10 mouse cellular contexts compared by ENCODE assay signal in the genomic region with DNA sequence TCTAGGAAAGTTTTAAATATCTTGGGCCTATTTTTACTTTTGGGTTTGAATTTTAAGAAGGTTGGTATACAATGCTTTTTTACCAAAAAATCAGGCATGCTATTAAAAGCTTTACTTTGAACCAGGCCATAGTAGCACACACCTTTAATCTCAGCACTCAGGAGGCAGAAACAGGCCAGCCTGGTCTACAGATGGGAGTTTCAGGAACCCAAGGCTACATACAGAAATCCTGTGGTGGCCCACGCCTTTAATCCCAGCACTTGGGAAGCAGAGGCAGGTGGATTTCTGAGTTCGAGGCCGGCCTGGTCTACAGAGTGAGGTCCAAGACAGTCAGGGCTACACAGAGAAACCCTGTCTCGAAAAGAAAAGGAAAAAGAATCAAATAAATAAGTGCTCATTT. TPM values are rescaled to one million over a fixed set of nuclear protein-coding genes. Genes with fewer than 3 reads are reported as not detected.
A peak's percentile ranks its signal among the peaks of the same experiment; 100 is the strongest.
DNase-seq lines count a peak whose midpoint lies in the region; ATAC-seq and TF ChIP-seq lines count a peak whose summit lies in the region.
"Had no signal": no experiment of that assay in that cellular context is flagged by ENCODE, and none has a peak within 500 bp of the region (broad histone marks: within the 10 kb centered on the region; RNA-seq: fewer than 3 reads in every experiment).

No protein-coding gene starts in this region.

- no peaks in the 10 kb centered on the region for H3K27me3 ChIP-seq in heart, embryonic 13.5 days (replicated peaks)
- H3K27me3 ChIP-seq in E14TG2a.4 (ENCODE audit: insufficient read depth, low read length) = no peaks in the 10 kb centered on the region
- H3K27me3 ChIP-seq in forebrain, embryonic 15.5 days = no peaks in the 10 kb centered on the region
- no peaks in the 10 kb centered on the region for H3K27me3 ChIP-seq in liver, embryonic 13.5 days

- H3K9me3 ChIP-seq in heart, embryonic 13.5 days = no peaks in the 10 kb centered on the region
- no peaks in the 10 kb centered on the region for H3K9me3 ChIP-seq in E14TG2a.4 (ENCODE audit: low read length)
- no peaks in the 10 kb centered on the region for H3K9me3 ChIP-seq in forebrain, embryonic 15.5 days
- no peaks in the 10 kb centered on the region for H3K9me3 ChIP-seq in liver, embryonic 13.5 days (replicated peaks)

- no peak for TF ChIP-seq CTCF in E14TG2a.4 (conservative IDR thresholded peaks at IDR 0.05; ENCODE audit: low read length)

- H3K4me3 ChIP-seq in heart, embryonic 13.5 days = no peak overlapping the region
- H3K4me3 ChIP-seq in E14TG2a.4 (replicated peaks; ENCODE audit: low read length) = peak overlapping the region; percentile 79
- no peak overlapping the region for H3K4me3 ChIP-seq in forebrain, embryonic 15.5 days
- H3K4me3 ChIP-seq in liver, embryonic 13.5 days (replicated peaks) = no peak overlapping the region; the same call in 1 of the 2 replicates

- no peak for ATAC-seq in heart, embryonic 13.5 days (ENCODE audit: extremely low read depth, insufficient number of reproducible peaks, low FRiP score, low TSS enrichment)
- ATAC-seq in forebrain, embryonic 15.5 days (replicated peaks) = no peak
- ATAC-seq in liver, embryonic 13.5 days (ENCODE audit: low read depth) = no peak

- H3K4me1 ChIP-seq in heart, embryonic 13.5 days = peaks cover 30% of the 10 kb centered on the region
- peaks cover 33% of the 10 kb centered on the region for H3K4me1 ChIP-seq in E14TG2a.4 (replicated peaks; ENCODE audit: low read depth, low read length)
- H3K4me1 ChIP-seq in forebrain, embryonic 15.5 days = peaks cover 29% of the 10 kb centered on the region
- H3K4me1 ChIP-seq in liver, embryonic 13.5 days (replicated peaks) = peaks cover 51% of the 10 kb centered on the region

- H3K4me2 ChIP-seq in heart, embryonic 13.5 days = peak overlapping the region; percentile 86
- H3K4me2 ChIP-seq in forebrain, embryonic 15.5 days (replicated peaks) = peak overlapping the region; percentile 61; the same call in 1 of the 2 replicates
- peak overlapping the region; percentile 64 for H3K4me2 ChIP-seq in liver, embryonic 13.5 days

- H3K9ac ChIP-seq in heart, embryonic 13.5 days = no peak overlapping the region
- H3K9ac ChIP-seq in forebrain, embryonic 15.5 days (replicated peaks) = no peak overlapping the region
- H3K9ac ChIP-seq in liver, embryonic 13.5 days = peak overlapping the region; percentile 66

- H3K36me3 ChIP-seq in heart, embryonic 13.5 days = no peaks in the 10 kb centered on the region
- no peaks in the 10 kb centered on the region for H3K36me3 ChIP-seq in E14TG2a.4 (ENCODE audit: insufficient read depth, low read length)
- H3K36me3 ChIP-seq in forebrain, embryonic 15.5 days = no peaks in the 10 kb centered on the region
- no peaks in the 10 kb centered on the region for H3K36me3 ChIP-seq in liver, embryonic 13.5 days

- no peak for DNase-seq in heart, adult 8-10 months (ENCODE audit: low spot score)
- no peak for DNase-seq in liver, embryonic 13.5 days
- no peak for DNase-seq in adrenal gland, postnatal 14 days
- DNase-seq in embryo, embryonic 11 days = no peak
- DNase-seq in layer of hippocampus, postnatal 36 days = no peak

- peak overlapping the region; percentile 81 for H3K27ac ChIP-seq in heart, embryonic 13.5 days (replicated peaks)
- H3K27ac ChIP-seq in forebrain, embryonic 15.5 days (replicated peaks) = peak overlapping the region; percentile 87
- H3K27ac ChIP-seq in liver, embryonic 13.5 days = peak overlapping the region; percentile 92

- 84% methylated on average over 4 of the region's 4 CpGs for WGBS in heart, embryonic 13.5 days
- 73% methylated on average over 4 of the region's 4 CpGs for WGBS in forebrain, embryonic 15.5 days
- 72% methylated on average over 4 of the region's 4 CpGs for WGBS in liver, embryonic 13.5 days (ENCODE audit: insufficient replicate concordance)

RNA-seq across cellular contexts. Expression of gene Hist2h3b, which starts 0.9 kb away (rescaled TPM):
- polyA plus RNA-seq in heart, embryonic 13.5 days (2015; fragmentation: Nextera tagmentation; extraction: Ambion mirVana) = 28.3 and 29.4 TPM in 2 replicates
- 10 to 100 TPM; 12.2 to 24.7 (median 15.9) TPM for total RNA-seq in heart, adult 8-10 months (2022)
- polyA plus RNA-seq in forebrain, embryonic 15.5 days (2015; fragmentation: Nextera tagmentation; extraction: Ambion mirVana) = 42.5 and 47.6 TPM in 2 replicates
- polyA plus RNA-seq in liver, embryonic 13.5 days (2015; fragmentation: Nextera tagmentation; extraction: Ambion mirVana) = 89.3 and 159 TPM in 2 replicates
- total RNA-seq in adrenal gland, postnatal 14 days (2021) = 357 and 406 TPM in 2 replicates
- 10 to 100 TPM; 42.9 to 45.4 TPM for total RNA-seq in layer of hippocampus, postnatal 36 days (2021)

RNA-seq across cellular contexts. Expression of gene Hist2h2bb, which starts 2.0 kb away (rescaled TPM):
- polyA plus RNA-seq in heart, embryonic 13.5 days (2015; fragmentation: Nextera tagmentation; extraction: Ambion mirVana) = 3.3 and 5.9 TPM in 2 replicates
- total RNA-seq in heart, adult 8-10 months (2022) = 10 to 100 TPM; 28.0 to 42.3 (median 33.7) TPM
- polyA plus RNA-seq in forebrain, embryonic 15.5 days (2015; fragmentation: Nextera tagmentation; extraction: Ambion mirVana) = 7.1 and 9.9 TPM in 2 replicates
- polyA plus RNA-seq in liver, embryonic 13.5 days (2015; fragmentation: Nextera tagmentation; extraction: Ambion mirVana) = 23.7 and 25.8 TPM in 2 replicates
- total RNA-seq in adrenal gland, postnatal 14 days (2021) = 370 and 432 TPM in 2 replicates
- total RNA-seq in layer of hippocampus, postnatal 36 days (2021) = 100 to 1,000 TPM; 120 TPM

RNA-seq across cellular contexts. Expression of gene Hist2h4, which starts 4.4 kb away (rescaled TPM):
- polyA plus RNA-seq in heart, embryonic 13.5 days (2015; fragmentation: Nextera tagmentation; extraction: Ambion mirVana) = 3.9 and 5.4 TPM in 2 replicates
- 10 to 100 TPM; 10.8 to 16.2 (median 12.3) TPM for total RNA-seq in heart, adult 8-10 months (2022)
- polyA plus RNA-seq in forebrain, embryonic 15.5 days (2015; fragmentation: Nextera tagmentation; extraction: Ambion mirVana) = 10.1 and 10.9 TPM in 2 replicates
- polyA plus RNA-seq in liver, embryonic 13.5 days (2015; fragmentation: Nextera tagmentation; extraction: Ambion mirVana) = 15.2 and 44.8 TPM in 2 replicates
- 54.1 and 56.9 TPM in 2 replicates for total RNA-seq in adrenal gland, postnatal 14 days (2021)
- 10 to 100 TPM; 27.7 to 30.4 TPM for total RNA-seq in layer of hippocampus, postnatal 36 days (2021)

RNA-seq across cellular contexts. Expression of gene Hist2h3c1, which starts 21.1 kb away (rescaled TPM):
- polyA plus RNA-seq in heart, embryonic 13.5 days (2015; fragmentation: Nextera tagmentation; extraction: Ambion mirVana) = 0.24 and 0.46 TPM in 2 replicates
- not detected for total RNA-seq in heart, adult 8-10 months (2022)
- polyA plus RNA-seq in forebrain, embryonic 15.5 days (2015; fragmentation: Nextera tagmentation; extraction: Ambion mirVana) = 0.62 TPM in 1 of 2 replicates, not detected in the other
- 2.3 TPM in 2 replicates for polyA plus RNA-seq in liver, embryonic 13.5 days (2015; fragmentation: Nextera tagmentation; extraction: Ambion mirVana)
- 3.1 and 3.8 TPM in 2 replicates for total RNA-seq in adrenal gland, postnatal 14 days (2021)
- not detected for total RNA-seq in layer of hippocampus, postnatal 36 days (2021)
- polyA plus RNA-seq: brain, embryonic 14.5 days; gonadal fat pad, adult 2 months had no signal

RNA-seq across cellular contexts. Expression of gene Hist2h2aa1, which starts 22.2 kb away (rescaled TPM):
- 10.6 and 16.1 TPM in 2 replicates for polyA plus RNA-seq in heart, embryonic 13.5 days (2015; fragmentation: Nextera tagmentation; extraction: Ambion mirVana)
- 10 to 100 TPM in 3 of 4 experiments, 1 to 10 TPM in 1; 8.5 to 81.5 (median 26.6) TPM for total RNA-seq in heart, adult 8-10 months (2022)
- 25.1 and 32.2 TPM in 2 replicates for polyA plus RNA-seq in forebrain, embryonic 15.5 days (2015; fragmentation: Nextera tagmentation; extraction: Ambion mirVana)
- 26.9 and 40.6 TPM in 2 replicates for polyA plus RNA-seq in liver, embryonic 13.5 days (2015; fragmentation: Nextera tagmentation; extraction: Ambion mirVana)
- total RNA-seq in adrenal gland, postnatal 14 days (2021) = 53.5 and 61.0 TPM in 2 replicates
- 10 to 100 TPM in 1 of 2 experiments, 1 to 10 TPM in 1; 3.1 to 11.1 TPM for total RNA-seq in layer of hippocampus, postnatal 36 days (2021)
